Mouse (Mus musculus) olfactory bulb, adult 2 months (tissue): ENCODE results near the gene Ppm1b.

Experiments used
- CTCF ChIP-seq: fragments of 200-500 bp; IDR thresholded peaks from 2 replicates; pipeline ENCODE4 v1.5.1; 2012; ENCODE audit warnings: low read depth, mild to moderate bottlenecking, low read length, moderate library complexity; ENCODE audit not compliant: insufficient read depth
- POLR2A ChIP-seq: fragments of 200-500 bp; IDR thresholded peaks from 2 replicates; pipeline ENCODE4 v1.6.1; 2012; ENCODE audit warnings: mild to moderate bottlenecking, low read depth, low read length, moderate library complexity; ENCODE audit not compliant: insufficient read depth

DNA sequence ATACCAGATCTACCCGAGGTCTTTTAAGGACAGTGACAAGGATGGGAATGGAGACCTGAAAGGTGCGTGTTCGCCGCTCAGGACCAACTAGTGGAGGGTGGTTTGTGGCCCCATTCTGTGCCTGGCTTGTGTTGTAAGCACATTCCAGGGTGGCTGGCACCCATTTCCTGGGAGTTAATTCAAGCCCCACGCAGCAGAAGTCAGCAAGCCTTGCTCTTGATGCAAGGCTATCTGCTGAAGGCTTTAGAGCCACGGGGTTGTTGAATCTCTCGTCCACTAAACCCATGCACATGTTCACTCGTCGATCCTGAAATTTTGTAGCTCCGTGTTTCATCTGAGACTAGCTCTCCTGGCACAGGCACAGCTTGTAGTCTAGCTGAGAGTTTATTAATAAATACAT, 72.3 kb downstream of the Ppm1b start:
- TF ChIP-seq CTCF (no peak), POLR2A (no peak)
